Mouse (Mus musculus): ENCODE measurements at regions not wholly inside any gene's neighbourhood (a gene's known extent, or its start where the extent isn't known, plus 50 kb on each side); places are given as distances from the start of the nearest gene placed in this dataset.

GRCm38 (mm10) chr8:25311811-25312533 is 487.8 kb upstream of the Adam5 start:
- TF ChIP-seq POLR2A (IDR thresholded peaks at IDR 0.05; ENCODE audit: extremely low read depth, insufficient read depth, low read length) (no peak), CTCF (IDR thresholded peaks at IDR 0.05; ENCODE audit: extremely low read depth, insufficient read depth, low read length) (no peak)
